Mouse (Mus musculus): Measurements from ENCODE around the gene Atg9a.

Atg9a gene

DNA sequence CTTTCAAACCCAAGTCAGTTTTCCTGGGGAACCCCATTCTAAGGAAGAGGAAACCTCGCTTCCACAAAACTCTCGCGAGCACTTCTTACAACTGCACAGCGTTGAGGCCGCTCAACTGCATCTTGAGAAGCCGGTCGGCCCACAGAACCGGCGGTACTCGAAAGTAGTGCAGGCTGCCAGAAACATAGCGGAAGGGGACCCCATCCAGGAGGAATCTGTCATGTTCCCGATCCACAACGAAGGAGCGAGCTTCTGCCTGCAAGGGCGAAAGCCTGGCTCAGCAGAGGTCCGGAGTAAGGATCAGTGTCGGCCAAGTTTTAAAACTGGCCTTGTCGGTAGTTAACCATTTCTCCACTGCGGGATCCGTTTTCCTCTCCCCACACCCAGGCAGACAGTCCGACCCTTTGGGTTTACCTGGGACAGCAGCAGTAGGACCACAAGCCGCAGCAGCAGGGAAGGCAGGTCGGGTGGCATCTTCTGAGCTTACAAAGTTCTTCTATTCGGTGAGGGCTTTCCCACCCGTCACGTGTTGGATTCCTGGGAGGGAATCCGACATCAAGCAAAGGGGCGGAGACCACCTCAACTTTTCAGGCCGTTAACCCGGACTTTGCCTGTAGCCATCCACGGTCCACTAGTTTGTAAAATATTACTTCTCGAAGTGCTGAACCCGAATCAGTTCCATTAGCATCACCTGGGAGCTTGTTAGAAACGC, 17.1 kb upstream of the Atg9a start:
- ChIA-PET POLR2A (interaction anchor here in 3 of 4 experiments (0.5 to 12.5 kb wide), 39 partner anchors 8 to 414 kb away, joined by 3 to 84 read pairs (median 5); partner anchors contain the start of genes Ankzf1 (in 3 of the 3), Atg9a (in 3 of the 3), Tuba4a (in 3 of the 3) and Abcb6 (in 2 of the 3)), CTCF (interaction anchor here in 2 of 4 experiments (0.6 to 1.5 kb wide), 4 partner anchors 26 to 45 kb away, joined by 3 to 4 read pairs (median 3); no protein-coding TSS in a partner anchor)

DNA sequence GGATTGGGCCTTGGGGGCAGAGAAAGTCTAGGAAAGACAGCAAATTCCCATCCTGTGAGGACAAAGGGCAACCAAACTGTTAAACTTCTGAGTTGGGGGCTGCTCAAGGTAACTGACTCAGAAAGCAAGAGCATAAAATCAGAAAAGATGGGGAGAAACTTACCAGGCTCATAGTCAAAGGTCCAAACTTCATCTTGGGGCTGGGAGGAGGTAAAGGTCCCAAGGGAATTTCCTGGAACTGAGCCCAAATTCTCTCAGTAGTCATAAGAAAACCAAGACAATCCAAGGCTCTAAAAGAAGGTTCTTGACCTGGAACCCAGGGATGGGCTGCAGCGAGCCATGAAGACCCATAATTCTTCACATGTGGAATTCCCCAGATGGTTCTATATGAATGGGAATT, 9.2 kb upstream of the Atg9a start:
- POLR2A ChIA-PET = interaction anchor here in 2 of 4 experiments (0.6 to 1.2 kb wide), 2 partner anchors 10 to 775 kb away, joined by 3 read pairs; no protein-coding TSS in a partner anchor

DNA sequence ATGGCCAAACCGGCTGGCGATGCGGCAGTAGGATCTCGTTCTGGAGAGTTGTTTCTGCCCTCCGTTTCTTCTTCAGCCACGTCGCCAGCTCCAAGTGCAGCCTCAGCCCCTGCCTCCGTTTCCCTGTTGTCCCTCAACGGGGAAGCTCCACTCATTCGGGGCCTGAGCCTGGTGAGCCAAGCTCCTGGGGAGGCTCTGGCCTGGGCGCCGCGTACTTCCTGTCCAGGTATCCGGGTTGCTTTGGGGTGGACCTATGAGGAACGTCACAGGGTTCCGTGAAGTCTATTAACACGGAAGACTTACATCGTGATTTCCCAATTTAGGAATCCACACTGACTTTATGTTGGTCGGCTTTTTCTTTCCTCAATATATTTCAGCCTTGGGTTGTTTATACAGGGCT, 456 bp upstream of the Atg9a start:
- POLR2A ChIA-PET = interaction anchor here in 3 of 4 experiments (0.6 to 4.1 kb wide), 45 partner anchors 10 to 295 kb away, joined by 3 to 58 read pairs (median 5); partner anchors contain the start of genes Abcb6 (in 3 of the 3), Glb1l (in 3 of the 3), Stk16 (in 3 of the 3) and Tuba4a (in 3 of the 3)
- CTCF ChIA-PET = interaction anchor here (0.6 to 1.5 kb wide), 9 partner anchors 10 to 125 kb away, joined by 3 to 19 read pairs (median 3); partner anchors contain the start of genes Glb1l (in 1 of the 4), Stk16 (in 1 of the 4) and Tuba4a (in 1 of the 4)

More for the DNA sequence above, 9.2 kb upstream of the Atg9a start:
- CTCF ChIA-PET = no interaction called here

DNA sequence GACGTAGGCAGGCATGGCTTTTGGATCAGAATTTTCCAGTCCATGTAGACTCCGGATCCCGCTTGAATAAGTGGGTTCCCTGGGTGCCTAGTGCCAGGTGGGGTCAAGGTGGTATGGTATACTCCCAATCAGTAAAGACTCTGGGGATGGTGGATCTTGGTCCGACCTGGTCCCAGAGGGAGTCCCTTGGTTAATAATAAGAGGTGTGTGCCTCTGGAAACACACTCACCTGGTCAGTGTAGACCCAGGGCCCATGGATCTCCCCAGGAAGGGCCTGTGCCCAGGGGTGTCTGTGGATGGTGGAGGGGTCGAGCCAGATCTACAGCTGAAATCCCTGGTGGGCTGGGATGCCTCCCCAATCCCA, 756 bp downstream of the Atg9a start:
- POLR2A ChIA-PET = interaction anchor here in 3 of 4 experiments (0.6 to 4.1 kb wide), 42 partner anchors 8 to 296 kb away, joined by 3 to 58 read pairs (median 6); partner anchors contain the start of genes Abcb6 (in 3 of the 3), Glb1l (in 3 of the 3), Stk16 (in 3 of the 3) and Tuba4a (in 3 of the 3)

DNA sequence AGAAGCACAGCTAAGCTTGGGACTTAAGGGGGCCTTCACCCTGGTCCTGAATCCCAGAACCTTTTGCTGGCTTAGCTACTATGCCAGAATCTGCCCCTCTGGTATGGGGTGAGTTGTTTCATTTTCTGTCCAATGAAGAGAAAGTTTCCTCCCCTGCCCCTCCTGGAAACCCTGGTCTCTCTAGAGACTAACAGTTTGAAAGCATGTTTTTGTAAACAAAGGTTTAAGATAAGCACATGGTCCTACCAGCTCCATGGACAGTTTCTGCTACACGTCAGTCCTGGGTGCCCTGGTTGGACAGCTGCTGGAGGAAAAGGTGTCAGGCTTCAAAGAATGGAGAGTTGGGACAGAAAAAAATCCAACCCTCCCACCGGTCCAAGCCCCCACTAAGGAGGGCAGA, 1.4 kb downstream of the Atg9a start:
- ChIA-PET POLR2A (interaction anchor here in 3 of 4 experiments (0.6 to 4.1 kb wide), 9 partner anchors 9 to 63 kb away, joined by 3 to 58 read pairs (median 3); partner anchors contain the start of genes Abcb6 (in 1 of the 3), Glb1l (in 1 of the 3), Stk16 (in 1 of the 3) and Tuba4a (in 1 of the 3)), CTCF (interaction anchor here in 1 of 4 experiments (2.1 kb wide), 1 partner anchor 63 kb away, joined by 6 read pairs; no protein-coding TSS in a partner anchor)

More for the DNA sequence above, 756 bp downstream of the Atg9a start:
- CTCF ChIA-PET = interaction anchor here in 3 of 4 experiments (0.5 to 2.1 kb wide), 14 partner anchors 9 to 405 kb away, joined by 3 to 9 read pairs (median 3); partner anchors contain the start of genes Abcb6 (in 1 of the 3), Glb1l (in 1 of the 3), Stk16 (in 1 of the 3) and Tuba4a (in 1 of the 3)

DNA sequence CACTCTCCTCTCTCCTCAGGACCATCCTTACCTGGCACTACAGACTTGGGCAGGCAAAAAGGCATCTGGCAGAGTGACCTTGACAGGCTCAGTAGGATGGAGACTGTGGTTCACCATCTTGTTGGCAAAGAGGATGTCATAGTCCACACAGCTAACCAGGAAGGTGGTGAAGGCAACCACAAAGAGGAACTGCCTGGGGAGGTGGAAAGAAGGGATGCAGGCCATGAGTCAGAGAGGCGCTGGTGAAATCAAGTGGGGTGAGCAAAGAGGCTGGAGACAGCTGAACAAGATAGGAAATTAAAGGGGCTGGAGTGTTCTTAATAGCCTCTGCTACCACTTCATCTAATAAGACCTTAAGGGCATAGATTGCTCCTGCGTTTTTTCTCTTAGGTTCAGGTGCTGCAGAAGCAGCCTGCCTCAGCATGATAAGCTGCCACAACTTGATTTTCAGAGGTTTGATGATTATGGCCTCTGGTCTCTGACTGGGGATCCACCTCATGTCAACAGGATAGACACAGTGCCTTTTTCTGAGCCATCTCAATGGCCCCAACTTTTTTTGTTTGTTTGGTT, 4.0 kb downstream of the Atg9a start:
- ChIA-PET CTCF (no interaction called here), POLR2A (no interaction called here)

DNA sequence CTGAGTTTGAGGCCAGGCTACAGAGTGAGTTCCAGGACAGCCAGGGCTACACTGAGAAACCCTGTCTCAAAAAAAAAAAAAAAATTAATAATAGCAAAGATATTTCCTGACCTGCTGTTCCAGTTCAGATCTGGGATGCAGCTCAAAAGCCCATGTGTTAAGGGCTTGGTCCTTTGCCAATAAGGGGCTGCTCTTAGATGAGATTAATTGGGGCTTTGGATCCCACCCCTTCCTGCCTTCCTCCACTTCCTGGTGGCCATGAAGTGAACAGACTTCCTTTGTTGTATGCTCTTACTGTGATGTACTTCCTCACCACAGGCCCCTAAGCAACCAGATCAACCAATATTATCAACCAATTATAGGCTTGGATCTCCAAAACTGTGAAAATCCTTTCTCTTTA, 4.9 kb downstream of the Atg9a start:
- ChIA-PET POLR2A (interaction anchor here in 3 of 4 experiments (0.8 to 2.6 kb wide), 7 partner anchors 17 to 379 kb away, joined by 3 to 7 read pairs (median 4); partner anchors contain the start of genes Zfand2b (in 2 of the 3) and Tuba4a (in 1 of the 3)), CTCF (no interaction called here)

DNA sequence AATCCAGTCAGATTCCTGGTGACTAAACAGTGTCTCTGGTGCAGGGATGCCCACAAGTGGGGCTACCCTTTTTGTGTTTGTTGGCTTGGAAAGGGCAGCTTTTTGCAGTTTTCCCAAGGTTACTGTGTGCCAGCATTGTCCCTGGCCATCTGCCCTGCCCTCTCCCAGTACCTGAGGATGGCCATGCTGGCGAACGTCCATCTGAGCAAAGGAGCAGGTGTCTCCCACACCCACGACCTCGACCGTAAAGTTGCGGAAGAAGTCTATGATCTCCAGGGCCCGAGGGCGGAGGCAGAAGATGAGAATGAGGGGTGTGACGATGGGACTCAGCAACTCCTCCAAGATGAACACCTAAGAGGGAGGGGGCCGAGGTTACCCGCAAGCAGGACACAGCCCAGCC, 6.5 kb downstream of the Atg9a start:
- POLR2A ChIA-PET = interaction anchor here in 2 of 4 experiments (0.6 to 2.6 kb wide), 6 partner anchors 12 to 66 kb away, joined by 3 to 7 read pairs (median 3); partner anchors contain the start of genes Tuba4a (in 1 of the 2) and Zfand2b (in 1 of the 2)
- CTCF ChIA-PET = no interaction called here

DNA sequence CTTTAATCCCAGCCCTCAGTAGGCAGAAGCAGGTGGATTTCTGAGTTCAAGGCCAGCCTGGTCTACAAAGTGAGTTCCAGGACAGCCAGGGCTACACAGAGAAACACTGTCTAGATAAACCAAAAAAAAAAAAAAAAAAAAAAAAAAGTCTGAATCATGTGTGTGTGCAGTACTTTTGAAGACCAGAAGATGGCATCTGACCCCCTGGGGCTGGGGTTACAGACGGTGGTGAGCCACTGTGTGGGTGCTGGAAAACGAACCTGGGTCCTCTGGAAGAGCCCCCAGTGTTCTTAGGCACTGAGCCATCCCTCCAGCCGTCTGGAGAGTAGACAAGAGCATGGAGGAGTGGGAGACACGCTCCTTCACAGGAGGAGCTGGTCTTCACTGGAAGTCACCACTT, 9.8 kb downstream of the Atg9a start:
- ChIA-PET POLR2A (interaction anchor here in 3 of 4 experiments (0.6 to 6.5 kb wide), 14 partner anchors 8 to 370 kb away, joined by 3 to 72 read pairs (median 4); partner anchors contain the start of genes Ankzf1 (in 2 of the 3), Atg9a (in 2 of the 3), Zfand2b (in 2 of the 3) and Dnpep (in 1 of the 3)), CTCF (interaction anchor here (0.6 to 4.4 kb wide), 11 partner anchors 10 to 573 kb away, joined by 3 to 20 read pairs (median 4); partner anchors contain the start of genes Ankzf1 (in 1 of the 4) and Atg9a (in 1 of the 4))

DNA sequence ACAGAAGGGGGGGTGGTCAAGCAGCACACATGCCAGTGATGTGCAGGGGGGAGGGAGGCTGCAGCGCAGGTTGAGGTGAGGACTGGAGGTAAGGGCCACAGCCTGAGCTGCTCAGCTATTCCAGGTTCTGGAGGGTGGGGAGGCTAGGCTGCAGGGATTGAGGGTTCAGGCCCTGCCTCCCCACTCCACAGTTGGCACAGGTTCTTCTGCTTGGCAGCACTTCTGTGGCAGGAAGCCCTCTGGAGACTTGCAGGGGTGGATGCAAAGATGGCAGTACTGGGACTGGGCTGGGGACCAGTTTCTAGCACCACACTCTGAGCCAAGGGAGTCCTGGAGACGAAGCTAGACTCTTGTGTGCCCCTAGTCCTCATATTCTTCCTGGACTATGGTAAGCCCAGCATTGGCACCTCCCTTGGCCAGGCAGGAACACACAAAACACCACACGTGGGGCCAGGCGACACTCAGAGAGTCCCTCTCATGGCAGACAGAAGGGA, 10.6 kb downstream of the Atg9a start:
- ChIA-PET CTCF (interaction anchor here in 3 of 4 experiments (0.6 to 4.4 kb wide), 10 partner anchors 11 to 809 kb away, joined by 3 to 20 read pairs (median 4); partner anchors contain the start of genes Ankzf1 (in 1 of the 3), Atg9a (in 1 of the 3) and Tuba4a (in 1 of the 3)), POLR2A (interaction anchor here in 3 of 4 experiments (0.6 to 6.5 kb wide), 30 partner anchors 9 to 323 kb away, joined by 3 to 72 read pairs (median 8); partner anchors contain the start of genes Ankzf1 (in 3 of the 3), Atg9a (in 3 of the 3), Zfand2b (in 3 of the 3) and Tuba4a (in 2 of the 3))

DNA sequence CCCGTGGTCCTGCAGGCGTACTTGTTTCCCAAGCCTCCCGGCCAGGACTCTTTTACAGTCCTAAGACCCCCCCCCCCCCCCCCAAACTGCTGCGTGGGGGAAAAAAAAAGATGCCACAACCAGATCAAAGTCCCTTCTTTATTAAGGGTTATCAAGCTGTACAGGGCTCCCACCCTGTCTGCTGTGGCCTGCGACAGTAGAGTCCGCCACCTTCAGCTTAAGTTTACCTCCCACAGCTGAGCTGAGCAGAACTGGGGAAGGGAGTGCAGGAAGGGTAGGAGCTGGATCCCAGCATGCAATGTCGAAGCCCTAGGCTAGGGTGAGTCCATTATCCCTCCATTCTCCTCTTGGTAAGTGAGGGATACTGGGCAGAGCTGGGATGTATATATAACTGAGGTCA, 11.3 kb downstream of the Atg9a start:
- ChIA-PET CTCF (interaction anchor here (0.5 to 4.4 kb wide), 25 partner anchors 11 to 808 kb away, joined by 3 to 20 read pairs (median 4); partner anchors contain the start of genes Ankzf1 (in 2 of the 4), Atg9a (in 2 of the 4), Dnpep (in 1 of the 4) and Tuba4a (in 1 of the 4)), POLR2A (interaction anchor here (0.5 to 6.5 kb wide), 59 partner anchors 9 to 1070 kb away, joined by 3 to 72 read pairs (median 5); partner anchors contain the start of genes Ankzf1 (in 3 of the 4), Atg9a (in 3 of the 4), Zfand2b (in 3 of the 4) and Dnajb2 (in 2 of the 4))

DNA sequence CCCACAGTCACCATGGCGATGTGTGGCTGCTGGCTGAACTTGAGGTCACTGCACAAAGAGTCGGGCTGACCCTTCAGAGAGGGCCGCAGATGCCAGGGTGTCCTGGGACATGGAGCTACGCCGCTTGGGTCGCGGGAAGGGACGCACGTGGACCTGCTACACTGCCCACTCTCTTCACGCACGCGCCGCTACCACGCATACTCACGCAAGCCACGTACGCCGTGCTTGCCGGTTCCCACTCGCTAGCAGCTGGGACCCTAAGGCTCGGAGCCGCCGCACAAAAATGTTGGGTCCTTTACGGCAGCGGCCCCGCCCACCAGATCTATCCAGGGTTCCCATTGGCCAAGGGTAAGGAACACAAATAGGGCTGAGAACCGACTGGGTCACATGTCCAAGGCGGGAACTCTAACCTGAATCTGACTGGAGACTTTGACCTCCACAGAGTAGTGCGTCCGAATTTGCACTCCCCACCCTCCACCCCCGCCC, 11.8 kb downstream of the Atg9a start, which contains the start of gene Abcb6:
TSS of gene Abcb6 (minus strand) at position 288 of the 486 bp plus-strand sequence.
- ChIA-PET POLR2A (interaction anchor here (0.6 to 6.5 kb wide), 57 partner anchors 9 to 1069 kb away, joined by 3 to 72 read pairs (median 5); partner anchors contain the start of genes Ankzf1 (in 3 of the 4), Atg9a (in 3 of the 4), Zfand2b (in 3 of the 4) and Dnajb2 (in 2 of the 4)), CTCF (interaction anchor here (0.5 to 4.4 kb wide), 21 partner anchors 12 to 413 kb away, joined by 3 to 20 read pairs (median 4); partner anchors contain the start of genes Ankzf1 (in 1 of the 4), Atg9a (in 1 of the 4), Dnpep (in 1 of the 4) and Zfand2b (in 1 of the 4))

DNA sequence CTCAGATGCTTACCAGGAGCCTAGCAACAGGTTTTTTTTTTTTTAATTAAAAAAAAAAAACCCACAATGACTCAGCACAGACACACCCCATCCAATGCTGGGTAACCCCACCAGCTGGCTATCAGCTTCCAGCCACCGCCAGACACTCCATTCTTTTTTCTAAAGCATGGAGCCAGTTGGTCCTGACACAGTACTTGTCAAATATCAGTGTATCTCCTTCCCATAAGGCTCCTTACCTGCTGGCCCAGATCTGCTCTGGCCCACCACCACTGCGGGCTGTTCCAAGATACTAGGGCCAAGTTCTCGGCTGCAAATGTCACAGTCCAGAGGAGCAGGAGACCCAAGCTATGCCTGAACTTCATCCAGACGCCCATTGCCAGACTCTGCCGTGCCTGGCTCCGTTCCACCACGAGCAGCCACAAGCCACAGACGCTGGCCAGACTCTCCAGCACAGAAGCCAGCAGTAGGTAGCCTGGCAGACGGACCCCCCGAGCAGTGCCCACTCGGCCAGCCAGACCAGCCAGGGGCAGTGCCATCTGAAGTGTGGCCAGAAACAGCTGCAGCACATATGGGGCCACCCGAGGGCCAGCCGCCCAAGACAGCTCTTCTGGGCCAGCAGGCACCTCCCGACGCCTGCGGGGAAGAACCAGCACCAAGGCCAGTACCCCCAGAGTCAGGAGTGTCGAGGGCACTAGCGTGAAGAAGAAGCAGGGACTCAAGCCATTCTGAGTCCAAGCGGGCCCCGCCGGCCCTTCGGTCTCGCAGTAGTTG, 12.5 kb downstream of the Atg9a start:
- ChIA-PET CTCF (interaction anchor here in 2 of 4 experiments (0.6 to 4.4 kb wide), 11 partner anchors 11 to 297 kb away, joined by 3 to 20 read pairs (median 6); partner anchors contain the start of genes Ankzf1 (in 1 of the 2), Atg9a (in 1 of the 2), Dnpep (in 1 of the 2) and Zfand2b (in 1 of the 2)), POLR2A (interaction anchor here (0.8 to 6.5 kb wide), 31 partner anchors 8 to 318 kb away, joined by 3 to 72 read pairs (median 5); partner anchors contain the start of genes Ankzf1 (in 3 of the 4), Atg9a (in 3 of the 4), Zfand2b (in 3 of the 4) and Tuba4a (in 2 of the 4))

DNA sequence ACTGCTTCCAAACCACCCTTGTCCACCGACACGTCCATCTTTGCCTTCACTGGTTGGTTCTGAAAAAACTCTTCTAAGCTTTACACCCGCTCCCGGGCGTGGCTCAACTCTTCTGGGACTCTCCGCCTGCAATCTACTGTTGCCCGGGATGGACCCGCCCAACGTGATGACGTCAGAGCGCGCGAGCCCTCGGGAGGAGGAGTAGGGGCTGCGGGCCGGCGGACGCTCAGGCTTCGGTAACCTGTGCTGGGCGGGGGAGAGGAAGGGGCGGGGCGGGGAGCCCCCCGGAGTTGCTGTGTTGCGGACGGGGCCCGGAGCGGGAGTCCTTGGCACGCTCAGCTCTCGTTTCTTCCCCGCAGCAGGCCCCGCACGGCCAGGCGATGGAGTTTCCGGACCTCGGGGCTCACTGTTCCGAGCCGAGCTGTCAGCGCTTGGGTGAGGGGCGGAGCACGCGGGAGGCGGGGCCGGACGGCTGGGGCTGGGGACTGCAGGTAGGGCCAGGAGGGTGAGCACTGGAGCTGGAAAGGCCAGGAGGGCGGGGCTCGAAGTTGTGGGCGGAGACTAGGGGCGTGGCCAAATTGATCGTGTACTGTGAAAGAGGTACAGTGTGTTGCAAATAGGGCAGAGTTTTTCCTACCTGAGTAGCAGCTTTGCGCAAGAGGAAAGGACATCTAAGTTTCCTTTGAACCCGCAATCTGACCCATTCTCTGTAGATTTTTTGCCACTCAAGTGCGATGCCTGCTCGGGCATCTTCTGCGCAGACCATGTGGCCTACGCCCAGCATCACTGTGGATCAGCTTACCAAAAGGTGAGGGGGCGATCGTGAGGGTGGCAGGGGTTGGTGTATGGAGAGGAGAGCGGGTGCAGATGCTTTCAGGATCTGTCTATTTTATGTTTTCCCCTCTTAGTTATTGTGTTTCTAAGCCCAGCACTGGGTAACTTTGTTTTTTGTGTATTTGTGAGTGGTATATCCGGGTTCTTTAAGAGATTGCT, 23.2 kb downstream of the Atg9a start, which contains the start of gene Zfand2b:
TSS of gene Zfand2b (plus strand) at position 175 of the 993 bp plus-strand sequence.
- CTCF ChIA-PET = interaction anchor here (0.5 to 1.8 kb wide), 15 partner anchors 11 to 302 kb away, joined by 3 to 12 read pairs (median 5); partner anchors contain the start of gene Abcb6 (in 1 of the 4)

More for the DNA sequence above, 23.2 kb downstream of the Atg9a start, which contains the start of gene Zfand2b:
- POLR2A ChIA-PET = interaction anchor here (0.5 to 5.5 kb wide), 64 partner anchors 10 to 859 kb away, joined by 3 to 72 read pairs (median 4); partner anchors contain the start of genes Abcb6 (in 4 of the 4), Ankzf1 (in 3 of the 4), Atg9a (in 3 of the 4) and A630095N17Rik (in 2 of the 4)
